In the genomic region with DNA sequence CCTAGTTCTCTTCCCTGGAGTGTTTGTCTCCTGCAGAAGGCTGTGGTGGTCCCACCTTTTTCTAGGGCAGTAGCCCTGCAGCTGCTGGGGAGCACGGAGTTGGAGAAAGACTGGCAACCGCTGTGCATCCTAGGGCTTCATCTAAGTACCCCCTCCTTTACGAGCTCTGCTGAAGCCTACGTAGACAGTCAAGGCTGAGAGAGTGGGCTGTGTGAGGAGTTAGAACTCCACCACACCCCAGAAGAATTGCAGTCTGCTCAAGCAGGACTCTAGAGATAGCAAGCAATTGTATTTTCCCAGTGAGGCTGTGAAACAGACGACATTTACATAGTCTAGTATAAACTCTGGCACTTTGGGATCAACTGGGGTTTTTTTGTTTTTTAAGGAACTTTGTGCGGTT, we compare ENCODE assay signal across 11 mouse cellular contexts.
"Had no signal": no experiment of that assay in that cellular context is flagged by ENCODE, and none has a peak within 500 bp of the region (broad histone marks: within the 10 kb centered on the region; RNA-seq: fewer than 3 reads in every experiment).

No protein-coding gene starts in this region.

- DNase-seq: liver, postnatal 0 days; lung, adult 2 months; lung, postnatal 14 days; lung, postnatal 36 days; midbrain, embryonic 14.5 days; retina, postnatal 1 day; right cerebral cortex, postnatal 14 days; spleen, adult 18-20 months; thymus, adult 2 months; thymus, postnatal 25 days; thymus, postnatal 4 days had no signal
